Mouse (Mus musculus): Measurements from ENCODE around the gene Tmem223. TPM values are rescaled to one million over a fixed set of nuclear protein-coding genes. Genes with fewer than 3 reads are reported as not detected.

The Tmem223 gene
- polyA plus RNA-seq, 1 experiment: 217 TPM

DNA sequence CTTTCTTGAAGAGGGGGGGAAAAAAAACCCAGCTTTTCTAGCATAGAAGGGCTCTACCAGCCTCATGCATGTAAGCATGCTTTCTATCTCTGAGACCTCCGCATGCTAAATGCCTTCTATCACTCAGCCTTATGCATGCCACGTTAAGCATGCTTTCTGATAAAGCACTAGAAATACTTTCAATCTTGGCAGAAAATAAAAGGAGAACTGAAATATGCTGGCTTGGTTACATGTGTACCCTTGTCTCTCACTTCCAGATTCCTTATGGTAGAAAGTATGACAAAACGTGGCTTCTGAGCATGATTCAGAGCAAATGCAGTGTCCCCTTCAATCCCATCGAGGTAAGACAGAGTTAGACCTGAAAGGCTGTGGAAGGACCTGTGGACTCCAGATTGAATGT lies 7.5 kb upstream of the Tmem223 start:
- 80% methylated on average over 4 of the region's 4 CpGs for WGBS
- H3K4me1 ChIP-seq (ENCODE audit: control insufficient read depth, insufficient read depth, low read length): peaks cover 4% of the 10 kb centered on the region; the same call in 1 of the 2 replicates
- no peak for DNase-seq
- H3K4me3 ChIP-seq (replicated peaks; ENCODE audit: extremely low read depth, low read depth, low read length): no peak overlapping the region
- TF ChIP-seq POLR2A (IDR thresholded peaks at IDR 0.05; ENCODE audit: borderline replicate concordance, extremely low read depth, low read depth, low read length) (no peak), CTCF (IDR thresholded peaks at IDR 0.05; ENCODE audit: insufficient read depth, low read length) (no peak)

DNA sequence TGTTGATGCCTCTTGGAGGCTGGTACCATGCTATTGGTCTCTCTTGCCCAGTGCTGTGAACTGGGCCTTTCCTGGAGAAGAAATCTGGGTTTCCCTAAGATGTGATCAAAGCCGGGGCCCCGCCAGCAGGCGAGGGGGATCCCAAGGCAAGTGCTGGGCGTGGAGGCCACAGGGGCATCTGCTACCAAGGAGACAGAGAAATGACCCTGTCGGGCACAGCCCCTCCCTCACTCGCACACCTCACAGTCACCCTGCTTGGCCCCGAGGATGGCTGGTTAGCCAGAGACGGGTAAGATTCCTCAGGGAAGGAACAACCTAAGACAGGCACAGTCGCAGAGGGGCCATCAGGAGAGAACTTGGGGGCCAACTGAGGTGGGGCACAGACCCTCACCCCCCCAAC lies 5.2 kb upstream of the Tmem223 start:
- TF ChIP-seq CTCF (IDR thresholded peaks at IDR 0.05; ENCODE audit: insufficient read depth, low read length) (no peak), POLR2A (IDR thresholded peaks at IDR 0.05; ENCODE audit: borderline replicate concordance, extremely low read depth, low read depth, low read length) (no peak)
- H3K4me3 ChIP-seq (replicated peaks; ENCODE audit: extremely low read depth, low read depth, low read length): no peak overlapping the region
- no peak for DNase-seq
- WGBS: 95% methylated on average over 9 of the region's 9 CpGs
- H3K4me1 ChIP-seq (ENCODE audit: control insufficient read depth, insufficient read depth, low read length): peaks cover 4% of the 10 kb centered on the region; the same call in 1 of the 2 replicates

- TF ChIP-seq POLR2A (IDR thresholded peaks at IDR 0.05; ENCODE audit: borderline replicate concordance, extremely low read depth, low read depth, low read length) (no peak), CTCF (IDR thresholded peaks at IDR 0.05; ENCODE audit: insufficient read depth, low read length) (no peak)
- no peak overlapping the region for H3K4me3 ChIP-seq (replicated peaks; ENCODE audit: extremely low read depth, low read depth, low read length)
- 64% methylated on average over 5 of the region's 5 CpGs for WGBS
- DNase-seq: no peak
- peaks cover 19% of the 10 kb centered on the region for H3K4me1 ChIP-seq (ENCODE audit: control insufficient read depth, insufficient read depth, low read length)
These were observed 2.2 kb downstream of the Tmem223 start for GRCm38 (mm10) chr19:8772996-8773395.

- Histone ChIP-seq H3K4me1 (ENCODE audit: control insufficient read depth, insufficient read depth, low read length) (peaks cover 19% of the 10 kb centered on the region), H3K4me3 (replicated peaks; ENCODE audit: extremely low read depth, low read depth, low read length) (peak overlapping the region; percentile 90)
- TF ChIP-seq CTCF (IDR thresholded peaks at IDR 0.05; ENCODE audit: insufficient read depth, low read length): no peak
- no peak for TF ChIP-seq POLR2A (IDR thresholded peaks at IDR 0.05; ENCODE audit: borderline replicate concordance, extremely low read depth, low read depth, low read length)
- WGBS: 46% methylated on average over 6 of the region's 6 CpGs
- no peak for DNase-seq
These were observed 2.6 kb downstream of the Tmem223 start for GRCm38 (mm10) chr19:8773409-8773808.

DNA sequence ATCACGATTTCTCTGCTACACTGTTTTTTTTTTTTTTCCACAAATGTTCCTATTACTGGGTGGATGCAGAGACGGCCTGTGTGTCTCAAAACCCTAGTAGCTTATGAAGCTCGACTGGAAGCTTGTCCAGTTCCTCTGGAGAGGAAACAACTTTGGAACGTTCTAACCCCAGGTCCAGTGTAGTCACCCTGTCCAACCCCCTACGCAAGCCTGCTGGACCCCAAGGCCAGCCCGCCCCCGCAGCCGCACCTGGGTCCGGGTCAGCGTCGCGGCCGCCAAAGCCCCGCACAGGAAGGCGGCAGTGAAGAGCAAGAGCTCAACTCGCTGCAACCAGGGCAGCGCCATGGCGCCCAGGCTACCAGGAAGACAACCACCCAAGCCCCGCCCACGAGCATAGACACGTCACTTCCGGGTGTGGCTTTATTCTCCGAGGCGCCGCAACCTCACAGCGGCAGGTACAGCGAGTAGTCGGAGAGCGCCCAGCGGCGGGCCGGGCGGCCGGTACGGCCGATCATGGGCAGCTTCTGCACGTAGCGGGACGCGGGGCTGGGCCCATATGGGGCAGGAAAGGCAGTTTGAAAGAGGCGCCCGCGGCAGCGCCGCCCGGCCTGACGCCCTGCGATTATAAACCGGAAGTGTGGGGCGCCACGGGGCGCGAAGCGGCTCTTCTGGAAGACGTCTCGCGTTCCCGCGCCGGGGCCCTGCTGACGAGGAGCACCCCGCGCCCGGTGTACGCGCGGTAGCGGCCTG lies 3.5 kb downstream of the Tmem223 start, which contains the start of gene Tmem179b:
TSS of gene Tmem179b (minus strand) at position 382 of the 750 bp plus-strand sequence.
- Histone ChIP-seq H3K4me1 (ENCODE audit: control insufficient read depth, insufficient read depth, low read length) (peaks cover 19% of the 10 kb centered on the region), H3K4me3 (replicated peaks; ENCODE audit: extremely low read depth, low read depth, low read length) (peak within 1 kb of the TSS; percentile 90)
- TF ChIP-seq CTCF (IDR thresholded peaks at IDR 0.05; ENCODE audit: insufficient read depth, low read length) (no peak), POLR2A (IDR thresholded peaks at IDR 0.05; ENCODE audit: borderline replicate concordance, extremely low read depth, low read depth, low read length) (peak; percentile 96)
- WGBS: 2% methylated on average over 68 of the region's 68 CpGs
- DNase-seq: peak; percentile 99

DNA sequence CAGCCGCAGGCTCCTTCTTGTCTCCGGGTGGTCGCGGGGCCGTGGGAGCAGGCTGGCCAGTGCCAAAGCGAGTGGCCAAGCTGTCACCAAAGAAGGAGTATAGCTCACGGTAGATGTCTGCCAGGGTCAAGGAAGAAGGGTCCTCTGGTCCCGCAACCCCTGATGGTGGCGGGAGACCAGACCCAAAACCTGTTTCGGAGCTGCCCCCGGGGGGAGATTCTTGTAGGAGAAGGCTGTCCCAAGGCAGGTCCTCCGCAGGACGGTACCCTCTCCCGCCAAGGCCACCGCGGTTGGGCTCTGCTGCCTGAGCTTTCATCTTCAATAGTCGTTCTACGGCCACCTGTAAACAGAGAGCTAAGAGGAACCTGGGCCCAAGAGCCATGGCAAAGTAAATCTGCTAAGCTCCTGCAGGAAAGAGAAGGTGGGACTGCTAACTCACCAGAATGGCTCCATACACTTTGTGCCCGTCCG lies 4.2 kb downstream of the Tmem223 start:
- 2% methylated on average over 20 of the region's 20 CpGs for WGBS
- H3K4me3 ChIP-seq (replicated peaks; ENCODE audit: extremely low read depth, low read depth, low read length): peak overlapping the region; percentile 90
- TF ChIP-seq POLR2A (IDR thresholded peaks at IDR 0.05; ENCODE audit: borderline replicate concordance, extremely low read depth, low read depth, low read length): no peak
- TF ChIP-seq CTCF (IDR thresholded peaks at IDR 0.05; ENCODE audit: insufficient read depth, low read length): no peak

DNA sequence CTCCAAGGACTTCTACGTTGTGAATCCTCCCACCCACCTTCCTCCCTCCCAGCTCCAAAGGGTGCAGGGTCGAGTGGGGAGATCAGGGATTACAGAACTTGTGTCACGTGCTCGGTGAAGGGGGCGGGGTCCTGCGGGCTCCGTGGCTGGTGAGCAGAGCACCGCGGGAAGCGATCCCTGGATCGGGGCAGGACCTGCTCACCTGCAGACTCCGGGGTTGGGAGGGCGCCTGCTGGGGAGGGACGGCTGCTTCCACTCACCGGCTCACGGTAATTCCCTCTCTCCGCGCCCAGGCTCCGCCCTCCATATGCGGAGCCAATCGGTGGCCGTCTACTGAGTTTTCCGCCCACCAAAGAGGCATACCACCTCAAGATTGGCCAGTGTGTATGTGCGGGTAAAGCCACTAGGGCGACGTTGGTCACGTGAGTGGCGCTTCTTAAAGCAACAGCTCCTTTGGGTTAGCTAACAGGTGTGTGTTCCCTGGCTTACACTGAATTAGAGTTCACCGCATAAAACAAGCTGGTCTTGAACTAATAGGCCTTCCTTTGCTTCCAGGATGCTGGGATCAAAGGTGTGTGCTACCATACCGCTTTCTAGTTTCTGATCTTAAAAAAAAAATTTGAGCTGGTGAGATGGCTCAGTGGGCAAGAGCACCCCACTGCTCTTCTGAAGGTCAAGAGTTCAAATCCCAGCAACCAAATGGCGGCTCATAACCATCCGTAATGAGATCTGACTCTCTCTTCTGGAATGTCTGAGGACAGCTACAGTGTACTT lies 15.4 kb downstream of the Tmem223 start, which contains the start of gene Taf6l:
TSS of gene Taf6l (minus strand) at position 410 of the 774 bp plus-strand sequence.
- no peak for TF ChIP-seq POLR2A (IDR thresholded peaks at IDR 0.05; ENCODE audit: borderline replicate concordance, extremely low read depth, low read depth, low read length)
- peak; percentile 40; the same call in 1 of the 2 replicates for TF ChIP-seq CTCF (IDR thresholded peaks at IDR 0.05; ENCODE audit: insufficient read depth, low read length)
- Histone ChIP-seq H3K4me3 (replicated peaks; ENCODE audit: extremely low read depth, low read depth, low read length) (peak within 1 kb of the TSS; percentile 71), H3K4me1 (ENCODE audit: control insufficient read depth, insufficient read depth, low read length) (no peaks in the 10 kb centered on the region)
- DNase-seq: peak; percentile 88
- WGBS: under 1% methylated on average over 32 of the region's 32 CpGs

More for the DNA sequence above, 4.2 kb downstream of the Tmem223 start:
- DNase-seq: no peak
- H3K4me1 ChIP-seq (ENCODE audit: control insufficient read depth, insufficient read depth, low read length): peaks cover 19% of the 10 kb centered on the region

- no peak for TF ChIP-seq POLR2A (IDR thresholded peaks at IDR 0.05; ENCODE audit: borderline replicate concordance, extremely low read depth, low read depth, low read length)
- no peak for TF ChIP-seq CTCF (IDR thresholded peaks at IDR 0.05; ENCODE audit: insufficient read depth, low read length)
- 45% methylated on average over 3 of the region's 3 CpGs for WGBS
- no peak overlapping the region for H3K4me3 ChIP-seq (replicated peaks; ENCODE audit: extremely low read depth, low read depth, low read length)
- DNase-seq: no peak
- no peaks in the 10 kb centered on the region for H3K4me1 ChIP-seq (ENCODE audit: control insufficient read depth, insufficient read depth, low read length)
These were observed 17.7 kb downstream of the Tmem223 start for GRCm38 (mm10) chr19:8788521-8788920.

DNA sequence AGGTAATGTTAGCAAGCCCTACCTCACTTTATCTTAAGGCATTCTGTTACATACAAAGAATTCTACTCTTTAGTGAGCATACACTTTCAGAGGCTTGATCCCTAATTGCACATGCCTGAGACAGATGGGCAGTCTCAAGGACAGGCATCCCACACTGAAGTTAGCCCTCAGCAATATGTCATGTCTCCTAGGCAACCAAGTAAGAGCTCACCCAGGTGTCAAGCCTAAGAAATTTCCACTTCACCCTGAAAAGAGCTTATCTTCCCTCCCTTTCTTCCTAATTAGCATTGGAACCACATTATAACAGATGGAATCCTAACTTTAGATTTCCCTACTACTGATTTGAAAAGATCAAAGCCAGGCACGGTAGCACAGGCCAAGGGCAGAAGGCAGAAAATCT lies 18.4 kb downstream of the Tmem223 start:
- WGBS: 50% methylated on average over 1 of the region's 1 CpGs
- TF ChIP-seq CTCF (IDR thresholded peaks at IDR 0.05; ENCODE audit: insufficient read depth, low read length): no peak
- no peak for TF ChIP-seq POLR2A (IDR thresholded peaks at IDR 0.05; ENCODE audit: borderline replicate concordance, extremely low read depth, low read depth, low read length)

More for the DNA sequence above, 18.4 kb downstream of the Tmem223 start:
- Histone ChIP-seq H3K4me1 (ENCODE audit: control insufficient read depth, insufficient read depth, low read length) (no peaks in the 10 kb centered on the region), H3K4me3 (replicated peaks; ENCODE audit: extremely low read depth, low read depth, low read length) (no peak overlapping the region)
- no peak for DNase-seq
